Mouse (Mus musculus) liver, postnatal 0 days (tissue): ENCODE results near the gene Brinp3. TPM values are rescaled to one million over a fixed set of nuclear protein-coding genes. Genes with fewer than 3 reads are reported as not detected.

Source experiments
- ATAC-seq: fragments of 200-750 bp; cut with Nextera tagmentation; 2 replicates; pipeline ENCODE4 v1.8.0; 2017; ENCODE audit warnings: mild to moderate bottlenecking, moderate library complexity
- DNase-seq: peaks from one replicate; pipeline ENCODE4 v3.0.0-alpha.2; 2016
- H3K27ac ChIP-seq: fragments of 300-500 bp; sonication (generic); 2 replicates; pipeline ENCODE4 v1.5.1; 2014; ENCODE audit warnings: antibody characterized with exemption, moderate library complexity, mild to moderate bottlenecking, low read depth
- H3K27me3 ChIP-seq: fragments of 300-500 bp; sonication (generic); 2 replicates; pipeline ENCODE4 v1.6.1; 2014; ENCODE audit warnings: low read length, control low read depth, mixed read lengths; ENCODE audit not compliant: insufficient read depth
- H3K36me3 ChIP-seq: fragments of 300-500 bp; sonication (generic); replicated peaks from 2 replicates; pipeline ENCODE4 v1.6.1; 2014; ENCODE audit warnings: mild to moderate bottlenecking, control low read depth, low read length, moderate library complexity, mixed read lengths; ENCODE audit not compliant: insufficient read depth
- H3K4me1 ChIP-seq: fragments of 300-500 bp; sonication (generic); 2 replicates; pipeline ENCODE4 v1.6.1; 2014; ENCODE audit warnings: antibody characterized with exemption, mild to moderate bottlenecking, control low read depth; ENCODE audit not compliant: insufficient read depth
- H3K4me2 ChIP-seq: fragments of 300-500 bp; sonication (generic); 2 replicates; pipeline ENCODE4 v1.6.1; 2014; ENCODE audit warnings: low read depth, mild to moderate bottlenecking, low read length, moderate library complexity, mixed read lengths
- H3K4me3 ChIP-seq: fragments of 300-500 bp; sonication (generic); 2 replicates; pipeline ENCODE4 v1.5.1; 2014; ENCODE audit warnings: low read depth, low read length
- H3K9ac ChIP-seq: fragments of 300-500 bp; sonication (generic); replicated peaks from 2 replicates; pipeline ENCODE4 v1.6.1; 2014; ENCODE audit warnings: mild to moderate bottlenecking, moderate library complexity
- H3K9me3 ChIP-seq: fragments of 300-500 bp; sonication (generic); 2 replicates; pipeline ENCODE4 v1.6.1; 2016; ENCODE audit warnings: mild to moderate bottlenecking, control low read depth, low read length, mixed read lengths
- CTCF ChIP-seq: sonication (generic); IDR thresholded peaks from 2 replicates; pipeline ENCODE4 v1.5.1; 2016; ENCODE audit warnings: antibody characterized with exemption, low read depth
- EP300 ChIP-seq: IDR thresholded peaks from 2 replicates; pipeline ENCODE4 v1.6.1; 2016; ENCODE audit warnings: antibody characterized with exemption, low read depth, mild to moderate bottlenecking
- WGBS: fragments of 180-500 bp; shearing (Covaris S2); extraction: QIAGEN DNeasy Blood & Tissue Kit; methylation state at CpG from one replicate; pipeline ENCODE4 v1.1.7; 2014; ENCODE audit not compliant: insufficient replicate concordance; 5-methylcytosine and 5-hydroxymethylcytosine counted together
- polyA plus RNA-seq: library from polyadenylated mRNA; unstranded; fragments of >200 nt; fragmentation: Nextera tagmentation; extraction: Ambion mirVana; gene quantifications from 2 replicates; pipeline ENCODE4 v1.2.1, GENCODE M21; 2015

Brinp3 gene
- polyA plus RNA-seq = not detected in 2 replicates

DNA sequence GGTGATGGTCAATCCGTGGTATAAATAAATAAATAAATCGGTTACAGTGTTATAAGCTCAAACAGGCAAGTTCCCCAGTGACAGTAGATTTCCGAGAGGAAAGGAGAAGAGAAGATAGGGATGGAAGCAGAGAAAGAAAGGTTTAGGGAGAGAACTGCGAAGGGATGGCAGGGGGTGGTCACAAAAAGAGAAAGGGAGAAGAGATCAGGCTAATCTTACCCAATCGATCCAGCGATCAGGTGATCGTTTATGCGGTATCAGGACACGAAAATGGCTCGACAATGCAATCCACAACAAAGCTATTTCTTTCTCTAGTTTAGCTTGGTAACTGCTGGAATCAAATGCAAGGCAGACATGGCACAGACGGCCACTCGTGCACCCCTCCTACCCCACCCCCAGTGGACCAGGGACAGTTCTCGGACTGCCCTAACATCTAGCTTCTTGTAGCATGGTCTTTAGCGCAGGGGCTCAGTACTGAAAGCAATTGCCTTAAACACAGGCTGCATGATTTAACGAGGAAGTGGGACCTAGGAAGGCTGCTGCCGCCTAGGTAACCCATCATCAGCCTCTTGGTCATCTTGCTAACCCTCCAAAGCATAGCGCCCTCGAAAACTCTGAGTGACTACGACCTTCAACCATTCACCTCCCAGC is at the start of gene Brinp3:
Gene Brinp3, plus strand, starts transcription at position 80 of the 651 bp plus-strand sequence.
- WGBS = 2% methylated on average over 19 of the region's 19 CpGs
- Histone ChIP-seq H3K36me3 (no peaks in the 10 kb centered on the region), H3K27ac (no peak within 1 kb of the TSS), H3K4me3 (peak within 1 kb of the TSS; percentile 17; the same call in 1 of the 2 replicates), H3K4me1 (0 out of 2 replicates have a peak, but pooled peaks cover 2% of the 10 kb centered on the region), H3K9ac (no peak within 1 kb of the TSS), H3K4me2 (peak within 1 kb of the TSS; percentile 59), H3K9me3 (no peaks in the 10 kb centered on the region), H3K27me3 (peaks cover 23% of the 10 kb centered on the region)
- ATAC-seq = no peak
- no peak for DNase-seq
- TF ChIP-seq CTCF (no peak), EP300 (no peak)

DNA sequence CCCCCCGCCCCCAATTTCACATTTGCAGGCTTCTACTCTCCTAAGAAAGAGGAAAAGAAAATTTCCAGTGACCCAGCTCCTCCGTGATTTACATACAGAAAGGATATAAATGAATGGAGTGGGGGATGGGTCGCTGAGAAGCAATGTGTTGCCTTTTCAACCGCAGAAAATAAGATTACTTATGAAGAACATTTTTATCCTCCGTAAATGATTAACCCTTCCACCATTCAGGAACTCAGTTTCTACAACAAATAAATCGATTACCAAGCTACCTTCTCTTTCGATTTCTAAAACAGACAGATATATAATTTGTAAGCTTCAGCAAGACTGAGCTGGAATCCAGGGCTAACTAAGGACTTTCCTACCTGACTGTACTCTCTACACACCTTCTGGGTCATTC is 339 bp upstream of the Brinp3 start:
- peak overlapping the region; percentile 59 for H3K4me2 ChIP-seq
- peak overlapping the region; percentile 17; the same call in 1 of the 2 replicates for H3K4me3 ChIP-seq
- H3K27ac ChIP-seq = no peak overlapping the region
- DNase-seq (no peak), ATAC-seq (no peak)
- H3K9me3 ChIP-seq = no peaks in the 10 kb centered on the region
- H3K4me1 ChIP-seq = 0 out of 2 replicates have a peak, but pooled peaks cover 2% of the 10 kb centered on the region
- WGBS = 14% methylated on average over 7 of the region's 7 CpGs
- peaks cover 23% of the 10 kb centered on the region for H3K27me3 ChIP-seq
- no peaks in the 10 kb centered on the region for H3K36me3 ChIP-seq
- TF ChIP-seq CTCF = no peak
- no peak for TF ChIP-seq EP300
- no peak overlapping the region for H3K9ac ChIP-seq

DNA sequence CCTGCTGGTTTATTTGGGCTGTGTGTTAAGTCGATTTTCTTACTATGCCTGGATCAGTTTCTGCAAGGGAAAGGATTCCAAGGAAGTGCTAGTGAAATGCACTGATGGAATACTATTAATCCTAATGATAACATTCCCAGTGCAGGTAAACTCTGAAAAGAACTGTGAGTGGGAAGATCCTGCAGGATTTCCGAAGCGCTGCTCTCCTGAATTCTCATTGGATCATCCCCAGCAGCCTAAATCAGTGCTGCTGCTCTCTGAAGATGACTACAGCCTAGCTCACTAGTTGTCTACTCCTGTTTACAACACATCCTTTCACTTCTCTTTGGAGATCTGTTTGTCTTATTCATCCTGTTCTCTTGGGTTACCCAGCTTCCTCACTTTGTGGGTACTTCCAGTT is 826 bp downstream of the Brinp3 start:
- DNase-seq (no peak), ATAC-seq (no peak)
- H3K27me3 ChIP-seq = peaks cover 23% of the 10 kb centered on the region
- 0 out of 2 replicates have a peak, but pooled peaks cover 2% of the 10 kb centered on the region for H3K4me1 ChIP-seq
- no peaks in the 10 kb centered on the region for H3K9me3 ChIP-seq
- H3K4me2 ChIP-seq = no peak overlapping the region
- no peak overlapping the region for H3K4me3 ChIP-seq
- no peaks in the 10 kb centered on the region for H3K36me3 ChIP-seq
- H3K9ac ChIP-seq = no peak overlapping the region
- no peak overlapping the region for H3K27ac ChIP-seq
- 5% methylated on average over 3 of the region's 3 CpGs for WGBS
- TF ChIP-seq EP300 (no peak), CTCF (no peak)

DNA sequence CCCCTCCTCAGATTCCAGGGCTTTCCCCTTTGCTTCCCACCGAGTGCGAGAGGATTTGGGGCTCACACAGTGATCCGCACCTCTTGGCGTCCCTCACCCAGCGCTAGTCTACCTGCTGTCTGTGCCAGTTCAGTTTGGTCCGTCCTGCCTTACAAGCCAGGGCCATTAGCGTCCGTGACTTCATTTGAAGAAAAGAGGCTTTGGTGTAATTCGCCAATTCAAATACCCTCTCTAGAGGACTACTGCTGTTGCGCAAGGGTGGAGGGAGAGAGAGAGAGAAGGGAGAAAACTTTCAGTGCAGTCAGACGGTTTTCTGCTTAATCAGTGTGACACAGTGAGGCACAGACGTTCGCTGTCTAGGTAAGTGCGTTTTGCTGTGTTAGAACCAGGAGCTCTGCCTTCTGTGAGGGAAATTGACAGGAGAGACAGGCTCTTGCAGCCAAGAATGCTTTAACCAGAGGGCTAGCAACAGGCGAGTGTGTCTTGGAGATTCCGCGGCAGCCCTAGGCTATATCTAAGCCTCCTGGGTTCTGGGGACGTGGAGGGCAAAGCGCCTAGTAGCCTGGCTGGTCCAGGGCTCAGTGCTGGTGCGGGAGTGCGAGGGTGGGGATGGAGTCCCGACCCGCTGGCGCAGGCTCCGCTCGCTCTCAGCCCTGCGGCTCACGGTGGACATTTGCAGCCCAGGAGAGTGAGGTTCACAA is 3.0 kb downstream of the Brinp3 start:
- peaks cover 23% of the 10 kb centered on the region for H3K27me3 ChIP-seq
- DNase-seq (peak; percentile 12), ATAC-seq (no peak)
- H3K4me3 ChIP-seq = peak overlapping the region; percentile 6; the same call in 1 of the 2 replicates
- WGBS = 2% methylated on average over 28 of the region's 28 CpGs
- H3K9me3 ChIP-seq = no peaks in the 10 kb centered on the region
- H3K36me3 ChIP-seq = no peaks in the 10 kb centered on the region
- H3K27ac ChIP-seq = no peak overlapping the region
- no peak overlapping the region for H3K9ac ChIP-seq
- 0 out of 2 replicates have a peak, but pooled peaks cover 2% of the 10 kb centered on the region for H3K4me1 ChIP-seq
- H3K4me2 ChIP-seq = peak overlapping the region; percentile 51
- no peak for TF ChIP-seq CTCF
- TF ChIP-seq EP300 = no peak

DNA sequence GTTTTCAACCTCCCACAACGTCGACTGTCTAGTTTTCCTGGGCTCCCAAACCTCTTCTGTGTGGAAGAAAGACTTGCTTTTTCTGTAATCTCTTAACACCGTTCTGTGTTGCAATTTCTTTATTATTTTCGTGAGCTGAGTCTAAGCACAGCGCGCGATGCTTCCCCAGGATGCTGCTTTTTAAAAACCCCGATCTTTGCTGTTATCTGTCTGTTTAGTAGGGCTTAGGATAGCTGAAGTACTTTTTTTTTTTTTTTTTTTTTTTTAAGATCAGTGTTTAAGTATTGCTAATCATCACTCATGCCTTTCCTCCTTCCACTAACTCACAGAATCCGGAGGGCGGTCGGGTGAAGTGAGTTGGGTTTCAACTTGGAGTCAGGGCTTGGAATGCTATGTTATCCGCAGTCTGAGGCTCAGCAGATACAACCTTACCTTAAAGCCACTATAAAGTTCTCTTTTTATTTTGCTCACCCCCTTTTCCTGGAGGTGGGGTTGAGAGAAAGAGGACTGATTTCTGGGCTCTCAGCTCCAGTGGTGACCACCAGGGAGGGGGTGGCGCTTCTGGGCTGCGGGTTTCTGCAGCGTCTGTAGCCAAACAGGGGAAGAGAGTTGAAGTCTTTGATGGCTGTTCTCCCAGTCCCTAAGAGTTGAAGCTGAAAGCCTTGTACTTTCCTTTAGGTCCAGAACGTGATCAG is 3.7 kb downstream of the Brinp3 start:
- no peak overlapping the region for H3K9ac ChIP-seq
- no peaks in the 10 kb centered on the region for H3K36me3 ChIP-seq
- H3K27ac ChIP-seq = no peak overlapping the region
- peaks cover 23% of the 10 kb centered on the region for H3K27me3 ChIP-seq
- ATAC-seq = no peak
- 0 out of 2 replicates have a peak, but pooled peaks cover 2% of the 10 kb centered on the region for H3K4me1 ChIP-seq
- TF ChIP-seq CTCF = no peak
- no peak for DNase-seq
- peak overlapping the region; percentile 6; the same call in 1 of the 2 replicates for H3K4me3 ChIP-seq
- H3K9me3 ChIP-seq = no peaks in the 10 kb centered on the region
- peak overlapping the region; percentile 51 for H3K4me2 ChIP-seq
- WGBS = under 1% methylated on average over 16 of the region's 16 CpGs

DNA sequence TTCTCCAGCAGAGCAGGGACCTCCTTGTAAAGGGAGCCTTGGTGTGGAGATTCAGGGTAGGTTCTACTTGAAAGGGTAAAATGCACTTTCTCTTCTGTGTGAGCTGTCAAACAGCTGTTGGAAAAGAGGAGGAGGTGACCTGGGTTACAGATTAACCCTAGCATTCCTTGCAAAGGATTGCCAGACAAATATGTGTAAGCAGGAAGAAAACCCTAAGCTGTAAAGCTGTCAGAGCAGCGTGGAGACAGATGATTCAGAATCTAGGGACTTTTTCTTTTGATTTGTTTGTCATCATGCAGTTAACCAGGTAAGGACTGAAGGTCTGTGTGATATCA is 4.2 kb downstream of the Brinp3 start:
- Histone ChIP-seq H3K9me3 (no peaks in the 10 kb centered on the region), H3K36me3 (no peaks in the 10 kb centered on the region), H3K4me1 (0 out of 2 replicates have a peak, but pooled peaks cover 2% of the 10 kb centered on the region), H3K9ac (no peak overlapping the region), H3K27me3 (peaks cover 23% of the 10 kb centered on the region), H3K4me2 (peak overlapping the region; percentile 51), H3K27ac (no peak overlapping the region), H3K4me3 (no peak overlapping the region)
- ATAC-seq (no peak), DNase-seq (no peak)
- WGBS = 0% methylated on average over 1 of the region's 1 CpGs
- no peak for TF ChIP-seq CTCF
- no peak for TF ChIP-seq EP300
